Mouse (Mus musculus) cerebellum, postnatal 25 days (tissue): ENCODE data around the gene Rab12.

Source experiments
- DNase-seq, 2 experiments: peaks; one replicate each; pipeline ENCODE4 v3.0.0; 2021; ENCODE audit warnings: mixed read lengths in 2 of 2

The Rab12 gene

GRCm38 (mm10) chr17:66447978-66448377 lies 71.6 kb downstream of the Rab12 start:
- DNase-seq = no peak

GRCm38 (mm10) chr17:66447007-66447312 lies 72.6 kb downstream of the Rab12 start:
- peak; percentile 57 to 66 for DNase-seq

GRCm38 (mm10) chr17:66446196-66447006 lies 73.1 kb downstream of the Rab12 start:
- DNase-seq = peak; percentile 63 to 69
